Mouse (Mus musculus) myocyte (in vitro differentiated cells): Measurements from ENCODE around the gene Keap1. TPM values are rescaled to one million over a fixed set of nuclear protein-coding genes. Genes with fewer than 3 reads are reported as not detected.

Experiments used
- H3K27me3 ChIP-seq: one replicate; pipeline ENCODE4 v1.6.1; 2011; ENCODE audit not compliant: control insufficient read depth, insufficient read depth, insufficient read length
- H3K36me3 ChIP-seq: one replicate; pipeline ENCODE4 v1.6.1; 2011; ENCODE audit not compliant: control insufficient read depth, insufficient read depth
- H3K4me2 ChIP-seq: one replicate; pipeline ENCODE4 v1.6.1; 2011; ENCODE audit warnings: low read depth, control low read depth
- H3K4me3 ChIP-seq: one replicate; pipeline ENCODE4 v1.5.1; 2011; ENCODE audit warnings: mild to moderate bottlenecking, control low read depth, moderate library complexity
- H3K79me2 ChIP-seq: one replicate; pipeline ENCODE4 v1.6.1; 2011; ENCODE audit not compliant: control insufficient read depth, insufficient read depth
- H3ac ChIP-seq: one replicate; pipeline ENCODE4 v1.6.1; 2011; ENCODE audit not compliant: control insufficient read depth, insufficient read length
- CEBPB ChIP-seq: IDR thresholded peaks from 2 replicates; pipeline ENCODE4 v1.6.1; 2011; ENCODE audit warnings: mild to moderate bottlenecking, moderate library complexity; ENCODE audit not compliant: poor library complexity, insufficient read depth, severe bottlenecking
- E2F4 ChIP-seq: IDR thresholded peaks from one replicate; pipeline ENCODE4 v1.6.1; 2011; ENCODE audit warnings: mild to moderate bottlenecking, control low read depth, moderate library complexity; ENCODE audit not compliant: insufficient read depth
- MAX ChIP-seq: IDR thresholded peaks from one replicate; pipeline ENCODE4 v1.6.1; 2011; ENCODE audit warnings: low read depth, mild to moderate bottlenecking, control low read depth
- MYOD1 ChIP-seq, 3 experiments: IDR thresholded peaks; one replicate each; pipeline ENCODE4 v1.6.1; 2011; ENCODE audit warnings: control low read depth in 2 of 3, low read depth in 2 of 3, mild to moderate bottlenecking in 2 of 3, moderate library complexity in 1 of 3; ENCODE audit not compliant: insufficient read length in 2 of 3, control insufficient read depth in 1 of 3
- MYOG ChIP-seq, 3 experiments: IDR thresholded peaks; one replicate each; pipeline ENCODE4 v1.6.1; 2011; ENCODE audit warnings: control low read depth in 2 of 3, low read depth in 2 of 3, mild to moderate bottlenecking in 2 of 3; ENCODE audit not compliant: insufficient read length in 2 of 3, control insufficient read depth in 1 of 3, insufficient read depth in 1 of 3
- POLR2A ChIP-seq: IDR thresholded peaks from one replicate; pipeline ENCODE4 v1.6.1; 2011; ENCODE audit warnings: low read depth, mild to moderate bottlenecking, control low read depth, moderate library complexity; ENCODE audit not compliant: insufficient read length
- POLR2AphosphoS2 ChIP-seq: IDR thresholded peaks from one replicate; pipeline ENCODE4 v1.6.1; 2011; ENCODE audit warnings: low read depth, control low read depth; ENCODE audit not compliant: insufficient read length
- REST ChIP-seq: IDR thresholded peaks from one replicate; pipeline ENCODE4 v1.6.1; 2011; ENCODE audit warnings: mild to moderate bottlenecking, control low read depth, moderate library complexity; ENCODE audit not compliant: insufficient read depth, insufficient read length
- SRF ChIP-seq: IDR thresholded peaks from one replicate; pipeline ENCODE4 v1.6.1; 2011; ENCODE audit warnings: low read depth; ENCODE audit not compliant: control insufficient read depth, insufficient read length
- TCF12 ChIP-seq: IDR thresholded peaks from one replicate; pipeline ENCODE4 v1.6.1; 2011; ENCODE audit warnings: mild to moderate bottlenecking, control low read depth; ENCODE audit not compliant: poor library complexity, insufficient read depth, severe bottlenecking
- TCF3 ChIP-seq: IDR thresholded peaks from one replicate; pipeline ENCODE4 v1.6.1; 2011; ENCODE audit warnings: low read depth, control low read depth; ENCODE audit not compliant: insufficient read length
- USF1 ChIP-seq: IDR thresholded peaks from one replicate; pipeline ENCODE4 v1.6.1; 2011; ENCODE audit warnings: low read depth, mild to moderate bottlenecking, control low read depth, moderate library complexity
- polyA plus RNA-seq: library from polyadenylated mRNA; unstranded; fragments of >200 nt; fragmentation: generic; extraction: Trizol; gene quantifications from one replicate; pipeline ENCODE4 v1.2.1, GENCODE M21; 2012; ENCODE audit warnings: missing spikeins

Keap1 gene
- 34.1 TPM for polyA plus RNA-seq

DNA sequence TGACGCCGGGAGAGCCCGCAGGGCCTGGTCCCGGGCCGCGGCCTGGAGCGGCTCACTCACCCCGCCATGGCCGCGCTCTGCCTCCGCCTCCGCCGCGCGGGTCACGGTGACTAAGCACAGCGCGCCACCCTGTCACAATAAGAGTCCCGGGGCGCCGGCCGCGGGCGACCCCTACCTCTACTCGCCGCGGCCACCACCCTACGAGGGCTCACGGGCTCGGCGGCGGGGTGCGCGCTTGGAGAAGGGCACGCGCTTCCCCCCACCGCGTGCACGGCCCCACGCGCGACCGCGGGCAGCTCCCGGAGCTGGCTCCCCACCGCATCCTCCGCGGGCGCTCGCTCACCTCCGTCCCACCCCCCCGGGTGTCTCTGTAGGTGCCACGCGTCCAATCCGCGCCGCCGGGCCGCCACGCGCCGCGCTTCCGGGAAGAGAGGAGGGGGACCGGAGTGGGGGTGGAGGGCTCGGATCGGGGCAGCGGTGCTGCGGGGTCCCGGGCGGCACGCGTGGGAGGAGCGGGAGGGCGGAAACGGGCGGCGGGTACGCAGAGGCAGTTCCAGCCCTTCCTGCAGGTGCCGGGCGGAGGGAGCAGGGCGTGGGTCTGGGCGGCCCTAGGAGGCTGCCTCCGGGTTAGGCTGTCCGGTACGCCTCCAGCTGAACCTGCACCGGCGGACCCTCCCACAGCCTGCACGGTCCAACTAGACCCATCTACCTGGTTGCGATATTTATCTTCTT lies at the start of gene Keap1:
Keap1 (minus strand) TSS at position 629 of the 732 bp plus-strand sequence.
- peak; percentile 75 for TF ChIP-seq POLR2A
- TF ChIP-seq MAX, result no peak
- peak in 1 of 3 experiments; percentile 31 for TF ChIP-seq MYOD1 (IDR thresholded peaks at IDR 0.05; ENCODE audit: control insufficient read depth in 1 of 3, insufficient read length in 2 of 3, low read depth in 2 of 3)
- TF ChIP-seq POLR2AphosphoS2, result peak; percentile 64
- peaks cover 6% of the 10 kb centered on the region for H3K27me3 ChIP-seq
- peak within 1 kb of the TSS; percentile 40 for H3ac ChIP-seq
- peak within 1 kb of the TSS; percentile 60 for H3K4me3 ChIP-seq
- peaks cover 23% of the 10 kb centered on the region for H3K79me2 ChIP-seq
- H3K4me2 ChIP-seq, result peak within 1 kb of the TSS; percentile 85
- H3K36me3 ChIP-seq, result no peaks in the 10 kb centered on the region

DNA sequence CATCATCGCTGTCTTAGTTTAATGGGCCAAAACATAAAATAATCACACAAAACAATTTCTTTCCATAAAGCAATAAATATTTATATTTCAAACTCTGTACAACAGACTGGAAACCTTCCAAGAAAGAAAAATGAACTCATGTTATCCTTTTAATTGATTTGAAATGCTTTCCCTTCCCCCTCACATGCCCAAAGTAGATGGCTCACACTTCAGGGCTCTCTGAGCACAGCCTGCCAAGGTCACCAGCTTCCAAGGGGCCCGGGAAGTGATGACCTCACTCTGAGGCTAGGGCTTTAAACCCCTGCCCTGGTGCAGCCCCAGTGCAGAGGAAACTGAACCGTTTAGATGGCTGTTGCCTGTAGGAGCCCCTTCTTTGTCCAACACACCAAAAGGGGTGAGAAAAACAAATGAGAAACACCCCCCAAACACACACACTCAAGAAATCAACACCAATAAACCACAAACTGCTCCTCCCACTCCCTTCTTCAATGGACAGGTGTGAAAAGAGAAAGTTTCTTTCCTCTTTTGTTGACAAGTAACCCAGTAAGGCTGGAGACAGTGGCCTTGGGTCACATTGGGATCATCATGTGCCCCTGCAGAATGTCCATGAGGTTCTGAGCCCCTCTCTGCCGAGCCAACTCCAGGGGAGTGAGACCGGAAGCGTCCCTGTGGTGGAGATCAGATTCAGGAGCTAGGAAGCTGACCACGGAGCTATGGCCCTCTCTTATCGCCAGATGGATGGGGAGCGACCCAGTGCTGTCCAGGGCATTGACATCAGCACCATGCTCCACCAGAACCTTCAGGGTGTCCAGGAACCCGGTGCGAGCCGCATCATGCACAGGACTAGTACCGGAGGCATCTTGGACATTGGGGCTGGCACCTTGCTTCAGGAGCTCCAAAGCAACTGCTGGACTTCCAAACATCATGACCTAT lies 49.5 kb upstream of the Keap1 start:
- TF ChIP-seq MYOD1 (IDR thresholded peaks at IDR 0.05; ENCODE audit: control insufficient read depth in 1 of 3, insufficient read length in 2 of 3, low read depth in 2 of 3) (peak in 1 of 3 experiments; percentile 15), REST (no peak)
- Histone ChIP-seq H3K4me2 (peak overlapping the region; percentile 95), H3K4me3 (peak overlapping the region; percentile 91), H3K27me3 (no peaks in the 10 kb centered on the region), H3K79me2 (peaks cover 40% of the 10 kb centered on the region), H3K36me3 (peaks cover 11% of the 10 kb centered on the region), H3ac (no peak overlapping the region)

DNA sequence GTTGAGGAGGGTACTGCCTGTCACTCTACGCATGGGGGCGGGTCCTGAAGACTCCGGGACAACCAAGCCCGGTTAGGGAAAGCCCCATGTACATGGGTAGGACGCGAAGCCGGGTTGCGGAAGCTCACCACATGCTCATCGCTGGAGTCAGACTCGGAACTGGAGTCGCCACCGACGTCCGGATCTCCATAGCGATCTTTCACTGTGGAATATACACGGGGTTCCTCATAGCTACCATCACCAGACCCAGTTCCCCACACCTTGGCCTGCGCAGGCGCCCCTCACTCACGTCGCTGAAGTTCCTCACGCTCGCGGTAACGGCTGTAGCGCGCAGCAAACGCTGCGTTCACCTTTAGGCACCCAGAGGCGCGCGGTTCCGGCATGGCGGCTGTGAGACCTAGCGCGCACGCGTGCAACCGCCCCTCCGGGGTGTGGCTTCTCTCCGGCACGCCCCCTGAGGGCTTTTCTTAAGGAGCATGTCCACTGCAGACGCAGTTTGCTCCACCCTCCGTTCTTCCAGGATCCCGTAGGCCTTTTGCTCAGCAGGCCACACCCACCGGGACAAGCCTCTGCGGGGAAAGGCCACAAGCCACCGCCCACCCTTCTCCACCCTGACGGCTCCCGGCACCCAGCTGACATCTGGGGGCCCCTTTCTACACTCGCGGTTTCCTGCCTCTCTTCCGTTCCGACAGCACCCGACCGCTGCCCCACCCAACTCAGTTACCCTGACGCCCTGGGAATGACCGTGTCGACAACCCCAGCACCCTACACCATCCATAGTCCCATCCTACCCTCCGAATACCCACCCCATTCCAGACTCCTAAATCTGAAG lies 48.6 kb upstream of the Keap1 start, which contains the start of gene Kri1:
Kri1 (minus strand) TSS at position 399 of the 832 bp plus-strand sequence.
- Histone ChIP-seq H3K36me3 (peaks cover 11% of the 10 kb centered on the region), H3K27me3 (no peaks in the 10 kb centered on the region), H3K4me2 (peak within 1 kb of the TSS; percentile 95), H3ac (peak within 1 kb of the TSS; percentile 27), H3K4me3 (peak within 1 kb of the TSS; percentile 91), H3K79me2 (peaks cover 40% of the 10 kb centered on the region)
- peak; percentile 5 for TF ChIP-seq TCF12
- TF ChIP-seq MAX, result no peak
- TF ChIP-seq TCF3, result no peak
- TF ChIP-seq SRF, result no peak
- TF ChIP-seq USF1, result no peak
- TF ChIP-seq REST, result no peak
- TF ChIP-seq POLR2AphosphoS2, result peak; percentile 91
- no peak for TF ChIP-seq CEBPB
- TF ChIP-seq POLR2A, result peak; percentile 86
- TF ChIP-seq MYOG (IDR thresholded peaks at IDR 0.05; ENCODE audit: control insufficient read depth in 1 of 3, insufficient read depth in 1 of 3, insufficient read length in 2 of 3, low read depth in 2 of 3), result peak in 2 of 3 experiments; percentile 12 to 76
- TF ChIP-seq MYOD1 (IDR thresholded peaks at IDR 0.05; ENCODE audit: control insufficient read depth in 1 of 3, insufficient read length in 2 of 3, low read depth in 2 of 3), result peak in 1 of 3 experiments; percentile 58
- no peak for TF ChIP-seq E2F4

DNA sequence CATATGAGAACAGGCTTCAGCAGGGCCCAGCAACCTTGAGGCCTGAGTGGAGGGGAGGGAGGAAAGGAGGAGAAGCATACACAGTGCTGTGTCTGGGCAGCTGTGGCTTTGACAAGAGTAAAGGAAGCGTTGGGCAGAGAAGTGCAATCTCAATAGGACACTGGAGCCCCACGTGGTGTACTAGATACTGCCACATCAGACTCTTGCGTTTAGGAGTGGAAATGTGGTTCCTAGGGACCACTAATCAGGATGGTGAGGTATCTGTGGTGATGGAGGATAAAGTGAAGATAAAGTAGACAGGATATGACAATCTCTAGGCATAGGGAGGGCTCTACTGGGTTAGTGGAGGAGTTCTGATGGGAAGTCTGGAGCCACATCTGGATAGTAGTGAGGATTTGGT lies 47.6 kb upstream of the Keap1 start:
- H3K4me2 ChIP-seq, result peak overlapping the region; percentile 86
- H3ac ChIP-seq, result no peak overlapping the region
- peaks cover 11% of the 10 kb centered on the region for H3K36me3 ChIP-seq
- H3K79me2 ChIP-seq, result peaks cover 40% of the 10 kb centered on the region
- H3K4me3 ChIP-seq, result peak overlapping the region; percentile 91
- TF ChIP-seq TCF3 (no peak), SRF (no peak), POLR2A (no peak), POLR2AphosphoS2 (no peak), MYOD1 (IDR thresholded peaks at IDR 0.05; ENCODE audit: control insufficient read depth in 1 of 3, insufficient read length in 2 of 3, low read depth in 2 of 3) (no peak), USF1 (no peak), TCF12 (no peak), E2F4 (no peak), MAX (no peak), CEBPB (no peak), MYOG (IDR thresholded peaks at IDR 0.05; ENCODE audit: control insufficient read depth in 1 of 3, insufficient read depth in 1 of 3, insufficient read length in 2 of 3, low read depth in 2 of 3) (no peak), REST (no peak)
- H3K27me3 ChIP-seq, result no peaks in the 10 kb centered on the region
